Mouse (Mus musculus): ENCODE data around the gene Sh3bgrl2.

Sh3bgrl2 gene

DNA sequence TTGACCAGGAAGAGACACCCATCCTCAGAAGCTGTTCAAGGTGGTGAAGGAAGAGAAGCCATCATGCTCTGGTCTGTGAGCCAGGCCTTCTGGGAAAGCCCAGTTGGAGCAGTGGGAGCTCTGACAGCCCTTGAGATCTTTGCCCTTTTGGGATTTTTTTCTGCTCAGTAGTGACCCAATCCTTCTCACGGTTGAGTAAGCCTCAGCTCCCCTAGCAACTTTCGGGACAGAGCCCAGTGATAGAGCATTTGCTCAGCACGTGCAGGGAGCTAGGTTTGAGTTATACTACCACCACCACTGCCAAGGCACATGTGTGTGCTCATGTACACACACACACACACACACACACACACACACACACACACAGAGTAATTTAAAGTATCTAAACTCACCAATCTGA is 131.5 kb downstream of the Sh3bgrl2 start:
- no peak for DNase-seq (ENCODE audit: low spot score)

- peak; percentile 9 for DNase-seq (ENCODE audit: low spot score)
Measured at GRCm38 (mm10) chr9:83681661-83682655, 133.8 kb downstream of the Sh3bgrl2 start.

- peak; percentile 76 for DNase-seq (ENCODE audit: low spot score)
Measured at GRCm38 (mm10) chr9:83686511-83687100, 138.5 kb downstream of the Sh3bgrl2 start.

GRCm38 (mm10) chr9:83687904-83688303 is 139.8 kb downstream of the Sh3bgrl2 start:
- no peak for DNase-seq (ENCODE audit: low spot score)
